Mouse (Mus musculus) midbrain, embryonic 12.5 days (tissue): ENCODE measurements around the gene Dppa2. TPM values are rescaled to one million over a fixed set of nuclear protein-coding genes. Genes with fewer than 3 reads are reported as not detected.
"Not testable (repeated sequence)": the region's sequence is repeated elsewhere in the genome, so short reads cannot be mapped to it uniquely, and the experiment has no call there.

Experiments
- ATAC-seq: fragments of 200-750 bp; cut with Nextera tagmentation; 2 replicates; pipeline ENCODE4 v1.8.0; 2017; ENCODE audit warnings: low read depth, moderate TSS enrichment, moderate library complexity; ENCODE audit not compliant: low FRiP score
- H3K27ac ChIP-seq: fragments of 300-500 bp; sonication (generic); replicated peaks from 2 replicates; pipeline ENCODE4 v1.5.1; 2016; ENCODE audit warnings: mild to moderate bottlenecking
- H3K27me3 ChIP-seq: fragments of 300-500 bp; sonication (generic); 2 replicates; pipeline ENCODE4 v1.6.1; 2016; ENCODE audit warnings: mild to moderate bottlenecking
- H3K36me3 ChIP-seq: fragments of 300-500 bp; sonication (generic); 2 replicates; pipeline ENCODE4 v1.6.1; 2016
- H3K4me1 ChIP-seq: fragments of 300-500 bp; sonication (generic); 2 replicates; pipeline ENCODE4 v1.6.1; 2016
- H3K4me2 ChIP-seq: fragments of 300-500 bp; sonication (generic); replicated peaks from 2 replicates; pipeline ENCODE4 v1.6.1; 2016; ENCODE audit warnings: mild to moderate bottlenecking, moderate library complexity
- H3K4me3 ChIP-seq: fragments of 300-500 bp; sonication (generic); 2 replicates; pipeline ENCODE4 v1.5.1; 2016; ENCODE audit warnings: mild to moderate bottlenecking
- H3K9ac ChIP-seq: fragments of 300-500 bp; sonication (generic); replicated peaks from 2 replicates; pipeline ENCODE4 v1.6.1; 2016; ENCODE audit warnings: mild to moderate bottlenecking, moderate library complexity
- H3K9me3 ChIP-seq: fragments of 300-500 bp; sonication (generic); 2 replicates; pipeline ENCODE4 v1.6.1; 2016; ENCODE audit warnings: mild to moderate bottlenecking
- WGBS: fragments of 180-500 bp; shearing (Covaris S2); methylation state at CpG from one replicate; pipeline ENCODE4 v1.1.7; 2016; 5-methylcytosine and 5-hydroxymethylcytosine counted together
- polyA plus RNA-seq: library from polyadenylated mRNA; unstranded; fragments of >200 nt; fragmentation: Nextera tagmentation; extraction: Ambion mirVana; gene quantifications from 2 replicates; pipeline ENCODE4 v1.2.1, GENCODE M21; 2016

Gene Dppa2
- polyA plus RNA-seq, 1 experiment from 2014 or later = not detected

- H3K27ac ChIP-seq, H3K27me3 ChIP-seq, H3K9me3 ChIP-seq, H3K9ac ChIP-seq, H3K4me1 ChIP-seq, ATAC-seq, H3K36me3 ChIP-seq, H3K4me3 ChIP-seq, H3K4me2 ChIP-seq: not testable (repeated sequence)
- WGBS = 91% methylated on average over 10 of the region's 10 CpGs
Observed at GRCm38 (mm10) chr16:48308916-48309315, 5.2 kb downstream of the Dppa2 start.

GRCm38 (mm10) chr16:48309912-48310630 is 6.4 kb downstream of the Dppa2 start:
- ATAC-seq = no peak
- no peaks in the 10 kb centered on the region for H3K27me3 ChIP-seq
- no peaks in the 10 kb centered on the region for H3K9me3 ChIP-seq
- no peaks in the 10 kb centered on the region for H3K36me3 ChIP-seq
- H3K4me3 ChIP-seq = no peak overlapping the region
- no peak overlapping the region for H3K9ac ChIP-seq
- no peaks in the 10 kb centered on the region for H3K4me1 ChIP-seq
- no peak overlapping the region for H3K27ac ChIP-seq
- WGBS = 77% methylated on average over 12 of the region's 12 CpGs
- no peak overlapping the region for H3K4me2 ChIP-seq

- Histone ChIP-seq H3K27ac (no peak overlapping the region), H3K4me2 (no peak overlapping the region), H3K4me1 (no peaks in the 10 kb centered on the region), H3K4me3 (no peak overlapping the region), H3K9me3 (no peaks in the 10 kb centered on the region), H3K9ac (no peak overlapping the region), H3K27me3 (no peaks in the 10 kb centered on the region), H3K36me3 (no peaks in the 10 kb centered on the region)
- no peak for ATAC-seq
- whole genome bisulfite sequencing = 88% methylated on average over 3 of the region's 3 CpGs
Observed at GRCm38 (mm10) chr16:48315294-48315693, 11.6 kb downstream of the Dppa2 start.

- Histone ChIP-seq H3K4me3 (no peak overlapping the region), H3K9me3 (no peaks in the 10 kb centered on the region), H3K36me3 (no peaks in the 10 kb centered on the region), H3K27me3 (no peaks in the 10 kb centered on the region), H3K27ac (no peak overlapping the region), H3K9ac (no peak overlapping the region), H3K4me1 (no peaks in the 10 kb centered on the region), H3K4me2 (no peak overlapping the region)
- no peak for ATAC-seq
- 95% methylated on average over 6 of the region's 6 CpGs for WGBS
Observed at GRCm38 (mm10) chr16:48320781-48321180, 17.1 kb downstream of the Dppa2 start.

GRCm38 (mm10) chr16:48323133-48323532 is 19.4 kb downstream of the Dppa2 start:
- no peak for ATAC-seq
- H3K27me3 ChIP-seq = no peaks in the 10 kb centered on the region
- no peaks in the 10 kb centered on the region for H3K36me3 ChIP-seq
- H3K4me3 ChIP-seq = no peak overlapping the region
- H3K4me2 ChIP-seq = no peak overlapping the region
- H3K27ac ChIP-seq = no peak overlapping the region
- no peaks in the 10 kb centered on the region for H3K4me1 ChIP-seq
- H3K9ac ChIP-seq = no peak overlapping the region
- H3K9me3 ChIP-seq = no peaks in the 10 kb centered on the region
- 79% methylated on average over 6 of the region's 6 CpGs for WGBS

- Histone ChIP-seq H3K4me3 (no peak overlapping the region), H3K36me3 (no peaks in the 10 kb centered on the region), H3K27ac (no peak overlapping the region), H3K4me1 (no peaks in the 10 kb centered on the region), H3K4me2 (no peak overlapping the region), H3K9ac (no peak overlapping the region), H3K9me3 (no peaks in the 10 kb centered on the region), H3K27me3 (no peaks in the 10 kb centered on the region)
- ATAC-seq = no peak
- WGBS = 83% methylated on average over 8 of the region's 8 CpGs
Observed at GRCm38 (mm10) chr16:48323602-48324345, 20.1 kb downstream of the Dppa2 start.

- 77% methylated on average over 5 of the region's 5 CpGs for WGBS
Observed at GRCm38 (mm10) chr16:48326903-48327302, 23.2 kb downstream of the Dppa2 start.

GRCm38 (mm10) chr16:48328420-48328819 is 24.7 kb downstream of the Dppa2 start:
- Histone ChIP-seq H3K9ac (no peak overlapping the region), H3K4me3 (no peak overlapping the region), H3K9me3 (no peaks in the 10 kb centered on the region), H3K4me2 (no peak overlapping the region), H3K4me1 (no peaks in the 10 kb centered on the region), H3K27me3 (no peaks in the 10 kb centered on the region), H3K27ac (no peak overlapping the region), H3K36me3 (no peaks in the 10 kb centered on the region)
- no peak for ATAC-seq
- 90% methylated on average over 2 of the region's 2 CpGs for WGBS

More at GRCm38 (mm10) chr16:48326903-48327302, 23.2 kb downstream of the Dppa2 start:
- no peaks in the 10 kb centered on the region for H3K4me1 ChIP-seq
- no peaks in the 10 kb centered on the region for H3K27me3 ChIP-seq
- ATAC-seq = no peak
- H3K9me3 ChIP-seq = no peaks in the 10 kb centered on the region
- no peak overlapping the region for H3K4me2 ChIP-seq
- no peak overlapping the region for H3K27ac ChIP-seq
- no peak overlapping the region for H3K9ac ChIP-seq
- no peaks in the 10 kb centered on the region for H3K36me3 ChIP-seq
- H3K4me3 ChIP-seq = no peak overlapping the region

GRCm38 (mm10) chr16:48331822-48332221 is 28.1 kb downstream of the Dppa2 start:
- Histone ChIP-seq H3K9me3 (no peaks in the 10 kb centered on the region), H3K4me2 (no peak overlapping the region), H3K4me3 (no peak overlapping the region), H3K9ac (no peak overlapping the region), H3K36me3 (no peaks in the 10 kb centered on the region), H3K4me1 (no peaks in the 10 kb centered on the region), H3K27ac (no peak overlapping the region), H3K27me3 (no peaks in the 10 kb centered on the region)
- WGBS = 87% methylated on average over 3 of the region's 3 CpGs
- ATAC-seq = no peak

- no peaks in the 10 kb centered on the region for H3K27me3 ChIP-seq
- no peaks in the 10 kb centered on the region for H3K36me3 ChIP-seq
- no peak for ATAC-seq
- H3K9ac ChIP-seq = no peak overlapping the region
- no peak overlapping the region for H3K4me3 ChIP-seq
- no peak overlapping the region for H3K27ac ChIP-seq
- no peaks in the 10 kb centered on the region for H3K4me1 ChIP-seq
- WGBS = 91% methylated on average over 4 of the region's 4 CpGs
- no peaks in the 10 kb centered on the region for H3K9me3 ChIP-seq
- H3K4me2 ChIP-seq = no peak overlapping the region
Observed at GRCm38 (mm10) chr16:48335326-48335725, 31.6 kb downstream of the Dppa2 start.

GRCm38 (mm10) chr16:48344193-48344592 is 40.5 kb downstream of the Dppa2 start:
- ATAC-seq = no peak
- Histone ChIP-seq H3K9ac (no peak overlapping the region), H3K27ac (no peak overlapping the region), H3K4me3 (no peak overlapping the region), H3K36me3 (no peaks in the 10 kb centered on the region), H3K27me3 (no peaks in the 10 kb centered on the region), H3K4me1 (no peaks in the 10 kb centered on the region), H3K4me2 (no peak overlapping the region), H3K9me3 (no peaks in the 10 kb centered on the region)
- WGBS = 84% methylated on average over 2 of the region's 2 CpGs

- ATAC-seq = no peak
- no peaks in the 10 kb centered on the region for H3K27me3 ChIP-seq
- H3K4me1 ChIP-seq = no peaks in the 10 kb centered on the region
- no peaks in the 10 kb centered on the region for H3K36me3 ChIP-seq
- H3K27ac ChIP-seq = no peak overlapping the region
- no peak overlapping the region for H3K9ac ChIP-seq
- H3K4me3 ChIP-seq = no peak overlapping the region
- no peak overlapping the region for H3K4me2 ChIP-seq
- WGBS = 96% methylated on average over 1 of the region's 1 CpGs
- H3K9me3 ChIP-seq = no peaks in the 10 kb centered on the region
Observed at GRCm38 (mm10) chr16:48347246-48347645, 43.5 kb downstream of the Dppa2 start.
